Mouse (Mus musculus): Measurements from ENCODE around the gene Rangap1.

DNA sequence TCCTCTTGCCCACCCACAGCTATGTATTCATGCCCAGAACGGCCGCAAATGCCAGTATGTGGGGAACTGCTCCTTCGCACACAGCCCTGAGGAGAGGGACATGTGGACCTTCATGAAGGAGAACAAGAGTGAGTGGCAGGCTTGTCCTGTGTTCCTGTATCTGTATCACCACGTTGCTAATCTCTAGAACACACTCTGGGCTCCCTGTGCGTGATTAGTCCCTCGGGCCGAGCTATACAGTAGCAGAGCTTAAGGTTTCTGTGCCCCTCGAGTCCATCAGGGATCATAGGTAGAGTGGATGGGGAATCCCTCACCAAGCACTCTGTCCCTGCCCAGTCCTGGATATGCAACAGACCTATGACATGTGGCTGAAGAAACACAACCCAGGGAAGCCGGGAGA lies 47.1 kb upstream of the Rangap1 start:
- TF ChIP-seq RCOR1 (conservative IDR thresholded peaks at IDR 0.05; ENCODE audit: low read depth, low read length) (no peak), CTCF (conservative IDR thresholded peaks at IDR 0.05 in 1 of 2, IDR thresholded peaks at IDR 0.05 in 1 of 2; ENCODE audit: low read depth in 2 of 2, low read length in 2 of 2) (no peak), TBP (conservative IDR thresholded peaks at IDR 0.05; ENCODE audit: low read depth, low read length) (no peak), SMC3 (IDR thresholded peaks at IDR 0.05; ENCODE audit: low read depth, low read length) (no peak), EP300 (IDR thresholded peaks at IDR 0.05; ENCODE audit: low read length) (no peak), POLR2A (IDR thresholded peaks at IDR 0.05; ENCODE audit: low read depth, low read length) (no peak), BHLHE40 (IDR thresholded peaks at IDR 0.05; ENCODE audit: low read depth, low read length) (no peak), ZC3H11A (IDR thresholded peaks at IDR 0.05; ENCODE audit: low read depth, low read length) (no peak)
